Mouse (Mus musculus): ENCODE results near the gene Ubp1.

Gene Ubp1

DNA sequence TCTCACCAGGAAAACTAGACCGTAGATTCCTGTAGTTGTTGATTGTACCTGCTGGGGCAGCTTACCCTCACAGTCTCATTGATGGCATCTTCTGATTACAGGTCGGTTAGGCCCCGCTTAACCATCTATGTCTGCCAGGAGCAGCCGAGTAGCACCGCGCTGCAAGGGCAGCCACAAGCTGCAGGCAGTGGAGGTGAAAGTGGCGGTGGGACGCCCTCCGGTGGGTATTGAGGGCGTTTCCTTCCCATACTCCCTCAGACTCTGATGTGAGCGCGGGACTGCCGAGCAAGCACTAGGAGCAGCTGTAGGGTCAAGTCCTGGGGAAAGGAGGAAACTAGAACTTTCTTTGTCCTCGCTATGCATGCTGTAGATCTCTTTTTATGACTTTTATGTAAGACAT is 39.3 kb downstream of the Ubp1 start:
- DNase-seq: no peak

- DNase-seq: no peak
Measured at GRCm38 (mm10) chr9:113971615-113972014, 40.9 kb downstream of the Ubp1 start.

GRCm38 (mm10) chr9:113973857-113974256 is 43.1 kb downstream of the Ubp1 start:
- no peak for DNase-seq

DNA sequence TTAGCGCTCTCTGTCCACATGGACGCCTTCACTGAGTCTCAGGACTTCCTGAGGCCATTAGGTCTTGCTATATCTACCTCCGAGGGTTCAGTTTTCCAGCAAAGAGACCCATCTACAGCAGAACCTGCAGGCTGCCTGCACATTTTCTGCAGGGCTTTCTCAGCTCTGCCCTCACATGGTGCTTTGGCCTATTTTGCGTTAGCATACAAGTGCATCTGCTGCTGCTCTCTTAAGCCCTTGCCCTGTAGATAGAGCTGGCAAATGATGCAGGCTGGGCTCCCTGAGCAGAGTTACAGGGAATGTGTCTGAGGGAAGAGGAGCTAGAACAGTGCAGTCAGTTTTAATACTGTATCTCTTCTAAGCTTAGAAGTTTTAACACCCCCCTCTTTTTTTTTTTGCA is 44.2 kb downstream of the Ubp1 start:
- no peak for DNase-seq

DNA sequence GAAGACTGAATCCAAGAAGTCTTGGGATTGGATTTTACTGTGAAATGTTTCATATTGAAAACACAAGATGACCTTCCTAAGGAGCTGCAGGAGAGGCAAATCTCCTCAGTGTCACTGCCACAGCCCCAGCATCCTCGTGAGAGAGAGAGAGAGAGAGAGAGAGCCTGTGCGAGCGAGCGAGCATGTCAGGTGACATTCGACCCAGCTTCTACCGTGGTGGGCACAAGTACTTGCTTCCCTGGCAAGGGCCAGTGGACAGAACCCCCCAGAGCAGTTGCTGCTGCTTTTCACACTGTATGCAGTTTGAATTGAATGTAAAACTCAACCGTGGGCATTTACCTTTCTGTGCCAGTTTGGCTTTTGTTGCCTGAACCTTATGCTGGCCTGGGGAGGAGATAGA is 44.7 kb downstream of the Ubp1 start:
- DNase-seq: no peak

DNA sequence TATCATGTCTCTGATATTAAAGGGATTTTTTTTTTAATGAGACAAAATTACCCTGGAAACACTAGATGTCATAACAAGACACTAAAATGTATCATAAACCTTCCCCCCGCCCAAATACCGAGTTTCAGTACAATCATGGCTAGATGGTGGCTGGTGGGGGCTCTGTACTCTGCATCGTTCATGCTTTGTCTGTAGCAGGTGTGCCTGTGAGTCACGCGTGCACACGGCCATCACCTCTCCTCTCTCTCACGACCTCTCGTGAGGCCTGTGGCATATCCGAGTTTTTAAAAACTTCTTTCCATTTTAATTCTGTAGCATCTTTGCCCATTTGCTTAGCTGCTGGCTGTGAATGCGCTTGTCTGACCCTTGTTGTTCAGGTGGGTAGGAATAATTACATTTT is 45.5 kb downstream of the Ubp1 start:
- no peak for DNase-seq

DNA sequence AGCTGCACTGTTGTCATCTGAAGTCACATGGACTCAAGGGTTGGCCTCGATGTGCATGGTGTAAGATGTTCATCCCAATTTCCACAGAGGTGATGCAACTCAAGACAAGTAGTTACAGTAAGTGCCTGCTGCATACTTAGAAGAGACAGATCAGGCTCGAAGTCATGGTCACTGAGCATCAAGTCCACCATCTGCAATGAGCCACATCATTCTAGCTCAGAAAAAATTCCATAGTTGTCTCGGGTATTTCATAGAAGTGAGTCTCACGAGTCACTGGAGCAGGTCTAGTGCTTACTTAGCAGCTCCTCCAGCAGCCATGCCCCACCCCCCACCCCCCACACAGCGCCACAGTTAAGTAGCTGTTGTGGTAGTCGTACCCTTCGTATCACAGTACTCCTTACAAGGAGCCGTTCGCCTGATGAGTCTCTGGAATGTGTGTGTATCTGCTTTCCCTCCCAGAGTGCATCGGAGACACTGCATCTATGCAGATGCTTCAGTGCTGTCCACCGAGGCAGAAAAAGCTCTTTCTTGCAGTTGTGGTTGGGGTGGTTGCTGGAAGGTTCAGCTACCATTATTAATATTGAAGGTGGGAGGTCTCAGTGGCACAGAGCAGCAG is 46.6 kb downstream of the Ubp1 start:
- DNase-seq: no peak

- no peak for DNase-seq
Measured at GRCm38 (mm10) chr9:113978656-113979055, 47.9 kb downstream of the Ubp1 start.

- peak; percentile 33 to 51 for DNase-seq
Measured at GRCm38 (mm10) chr9:113979356-113979755, 48.6 kb downstream of the Ubp1 start.

- peak in 1 of 2 experiments; percentile 25 for DNase-seq
Measured at GRCm38 (mm10) chr9:113981099-113981880, 50.6 kb downstream of the Ubp1 start.

DNA sequence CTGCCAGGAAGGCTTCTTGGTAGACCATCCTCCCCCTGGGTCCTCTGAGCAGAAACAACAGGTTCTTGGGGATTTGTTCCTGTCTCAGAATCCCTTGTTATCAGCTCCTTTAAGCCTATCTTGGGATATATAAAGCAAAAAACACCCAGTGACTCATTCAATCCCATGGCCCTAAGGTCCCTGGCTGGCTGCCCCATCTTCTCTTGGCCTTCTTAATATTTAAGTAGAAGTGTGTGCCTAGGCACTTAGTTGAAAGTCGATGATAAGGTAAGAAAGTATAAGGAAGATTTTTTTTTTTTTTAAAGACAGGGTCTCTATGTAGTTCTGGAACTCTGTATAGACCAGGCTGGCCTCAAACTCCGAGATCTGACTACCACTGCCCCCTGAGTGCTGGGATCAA is 51.7 kb downstream of the Ubp1 start:
- DNase-seq: no peak

DNA sequence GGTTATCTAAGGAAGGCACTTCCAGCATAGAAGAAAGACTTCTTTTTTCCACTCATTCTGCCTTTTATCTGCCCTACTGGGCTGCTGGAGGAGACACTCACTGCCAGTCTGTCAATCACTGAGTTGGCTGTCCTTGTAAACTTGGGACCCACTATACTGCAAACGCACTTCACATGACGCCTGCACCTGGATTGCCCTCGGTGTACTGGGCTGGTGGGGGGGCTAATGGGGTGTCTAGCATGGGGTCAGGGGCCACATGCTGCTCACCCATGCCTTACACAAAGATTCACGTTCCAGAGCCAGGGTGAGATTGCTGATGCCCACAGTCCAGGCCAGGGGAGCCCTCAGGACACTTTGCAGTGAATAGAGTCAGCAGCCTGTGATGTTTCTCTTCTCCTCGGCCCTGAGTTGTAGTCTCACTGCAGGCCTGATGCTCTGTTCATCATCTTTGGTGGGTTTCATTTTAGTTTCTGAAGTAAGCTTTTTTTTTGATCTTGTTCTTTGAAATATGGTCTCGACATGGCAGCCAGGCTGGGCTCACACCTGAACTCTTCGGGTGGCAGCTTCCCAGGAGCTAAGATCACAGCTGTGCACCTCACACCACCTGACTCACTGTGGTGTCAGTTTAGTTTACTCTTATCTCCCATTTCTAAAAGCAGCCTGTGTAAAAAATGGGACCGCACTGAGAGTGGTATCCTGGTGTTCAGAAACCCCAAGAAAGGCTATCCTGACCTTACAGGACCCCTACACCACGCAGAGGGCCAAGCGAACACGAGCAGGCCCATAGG is 52.3 kb downstream of the Ubp1 start:
- DNase-seq: no peak

DNA sequence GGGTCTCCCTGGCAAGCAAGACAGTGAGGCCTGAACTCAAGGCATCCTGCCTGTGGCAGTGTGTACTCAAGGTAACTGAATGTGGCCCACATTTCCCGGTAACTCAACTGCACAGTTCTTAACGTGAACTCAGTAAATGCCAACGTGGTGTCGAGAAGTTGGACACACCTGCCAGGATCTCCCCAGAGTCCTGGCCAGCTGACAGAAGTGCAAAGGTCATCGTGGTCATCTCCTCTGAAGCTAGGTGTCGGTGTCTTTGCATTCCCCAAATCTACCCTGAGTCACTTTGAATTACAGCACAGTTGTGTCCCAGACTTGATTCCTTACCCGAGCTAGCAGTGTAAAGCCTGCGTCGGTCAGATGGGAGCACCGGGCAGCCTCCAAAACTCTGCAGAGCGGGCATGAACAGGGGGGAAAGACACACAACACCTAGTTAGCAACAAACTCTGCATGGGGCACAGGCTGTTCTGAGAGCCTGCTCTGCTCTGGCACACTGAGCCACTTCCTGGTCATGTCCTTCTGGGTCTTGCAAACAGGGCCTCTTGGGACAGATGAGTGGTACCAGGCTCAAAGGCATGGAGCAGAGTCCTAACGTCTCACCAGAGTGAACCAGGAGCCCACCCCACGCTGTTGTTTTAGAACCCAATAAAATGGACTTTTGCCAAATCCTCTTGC is 54.3 kb downstream of the Ubp1 start:
- DNase-seq: no peak

- peak; percentile 83 to 88 for DNase-seq
Measured at GRCm38 (mm10) chr9:113990547-113991248, 60.0 kb downstream of the Ubp1 start.

GRCm38 (mm10) chr9:113992810-113993209 is 62.1 kb downstream of the Ubp1 start:
- no peak for DNase-seq

DNA sequence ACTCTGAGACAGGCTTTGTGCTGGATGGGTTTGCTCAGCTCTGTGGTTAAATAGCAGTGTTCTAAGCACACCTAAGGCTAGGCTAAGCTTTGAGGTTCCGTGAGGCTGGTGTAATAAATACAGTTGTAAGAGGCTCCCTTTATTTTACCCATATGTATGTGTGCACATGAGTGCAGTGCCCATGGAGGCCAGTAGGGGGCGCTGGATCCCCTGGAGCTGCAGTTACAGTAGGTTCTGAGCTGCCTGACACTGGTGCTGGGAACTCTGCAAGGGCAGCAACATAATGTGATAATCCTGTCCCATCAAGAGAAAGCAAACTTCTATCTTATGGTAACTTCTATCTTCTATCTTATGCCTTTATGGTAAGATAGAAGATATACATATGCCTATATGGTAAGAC is 67.6 kb downstream of the Ubp1 start:
- no peak for DNase-seq

DNA sequence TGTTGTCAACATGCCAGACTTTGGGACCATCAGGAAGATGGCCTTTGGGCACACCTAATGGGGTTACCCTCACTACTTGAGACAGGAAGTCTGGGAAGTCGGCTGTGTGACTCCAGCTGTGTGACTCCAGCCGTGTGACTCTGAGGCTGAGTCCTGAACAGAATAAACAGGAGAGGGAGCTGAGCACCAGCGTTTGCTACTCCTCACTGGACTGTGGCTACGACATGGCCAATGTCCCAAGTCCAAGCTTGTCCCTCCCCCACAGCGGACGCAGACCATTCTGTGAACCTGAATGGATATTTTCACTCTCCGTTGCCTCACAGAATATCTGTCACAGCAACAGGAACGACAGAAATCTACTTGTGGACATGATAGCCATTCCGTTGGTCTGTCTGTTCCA is 76.1 kb downstream of the Ubp1 start:
- no peak for DNase-seq

- DNase-seq: no peak
Measured at GRCm38 (mm10) chr9:114007850-114008350, 77.2 kb downstream of the Ubp1 start.

GRCm38 (mm10) chr9:114009526-114009925 is 78.8 kb downstream of the Ubp1 start:
- DNase-seq: no peak

DNA sequence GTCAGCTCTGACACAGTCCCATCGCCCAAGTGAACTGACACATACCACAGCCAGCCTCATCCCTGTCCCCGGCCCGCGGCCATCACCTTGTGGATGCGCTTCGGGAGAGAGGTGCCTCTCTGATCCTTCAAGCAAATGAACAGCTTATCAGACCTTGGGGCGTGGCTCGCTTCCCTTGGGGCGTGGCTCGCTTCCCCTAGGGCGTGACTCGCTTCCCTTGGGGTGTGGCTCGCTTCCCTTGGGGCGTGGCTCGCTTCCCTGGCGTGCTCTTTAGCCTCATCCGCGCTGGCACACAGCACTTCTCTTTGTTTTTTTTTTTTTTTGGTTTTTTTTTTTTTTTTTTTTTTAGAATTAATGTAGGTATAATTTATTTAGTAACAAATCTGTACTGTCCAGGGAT is 80.5 kb downstream of the Ubp1 start:
- DNase-seq: no peak

GRCm38 (mm10) chr9:114014034-114014433 is 83.3 kb downstream of the Ubp1 start:
- no peak for DNase-seq

DNA sequence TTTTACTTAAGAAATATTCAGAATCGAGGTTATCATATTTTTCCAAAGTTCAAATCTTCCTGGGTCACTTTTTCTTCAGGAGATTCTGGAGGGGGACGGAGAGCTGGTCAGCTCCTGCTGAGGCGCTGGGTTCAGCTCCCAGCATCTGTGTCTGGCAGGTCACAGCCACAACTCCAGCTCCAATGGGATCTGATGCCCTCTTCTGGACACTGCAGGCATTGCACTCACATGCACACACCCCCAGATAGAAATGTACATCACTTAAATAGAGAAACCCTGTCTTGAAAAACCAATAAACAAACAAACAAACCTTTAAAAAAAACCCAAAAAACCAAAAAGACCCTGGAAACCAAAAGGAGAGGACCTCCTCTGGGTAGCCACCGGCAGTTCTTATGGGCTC is 85.0 kb downstream of the Ubp1 start:
- no peak for DNase-seq

Data from cerebellum, postnatal 36 days (tissue).